Mouse (Mus musculus): ENCODE data around the gene Psma6.

Psma6 gene

GRCm38 (mm10) chr12:55463992-55464845 lies 80.2 kb downstream of the Psma6 start:
- no peak for DNase-seq (ENCODE audit: low spot score in 2 of 2)

GRCm38 (mm10) chr12:55464846-55465361 lies 80.9 kb downstream of the Psma6 start:
- DNase-seq (ENCODE audit: low spot score in 2 of 2): no peak

- no peak for DNase-seq (ENCODE audit: low spot score in 2 of 2)
Measured at GRCm38 (mm10) chr12:55465401-55465983, 81.5 kb downstream of the Psma6 start.

GRCm38 (mm10) chr12:55466088-55466701 lies 82.2 kb downstream of the Psma6 start:
- DNase-seq (ENCODE audit: low spot score in 2 of 2): no peak

- no peak for DNase-seq (ENCODE audit: low spot score in 2 of 2)
Measured at GRCm38 (mm10) chr12:55466816-55467215, 82.8 kb downstream of the Psma6 start.

GRCm38 (mm10) chr12:55467331-55468180 lies 83.5 kb downstream of the Psma6 start:
- no peak for DNase-seq (ENCODE audit: low spot score in 2 of 2)

Measured in left cerebral cortex, adult 9 months (tissue).